Mouse (Mus musculus) midbrain, embryonic 10.5 days (tissue): ENCODE measurements at regions not wholly inside any gene's neighbourhood (a gene's known extent, or its start where the extent isn't known, plus 50 kb on each side); places are given as distances from the start of the nearest gene placed in this dataset.

Source experiments
- DNase-seq: peaks from one replicate; pipeline ENCODE4 v3.0.0-alpha.2; 2017; ENCODE audit warnings: low spot score
- H3K27ac ChIP-seq: fragments of 300-500 bp; sonication (generic); replicated peaks from 2 replicates; pipeline ENCODE4 v1.5.1; 2016; ENCODE audit warnings: mild to moderate bottlenecking
- H3K27me3 ChIP-seq: fragments of 300-500 bp; sonication (generic); 2 replicates; pipeline ENCODE4 v1.6.1; 2016; ENCODE audit warnings: low read depth, mild to moderate bottlenecking; ENCODE audit not compliant: poor library complexity, severe bottlenecking
- H3K36me3 ChIP-seq: fragments of 300-500 bp; sonication (generic); 2 replicates; pipeline ENCODE4 v1.6.1; 2016; ENCODE audit warnings: mild to moderate bottlenecking, moderate library complexity
- H3K4me1 ChIP-seq: fragments of 300-500 bp; sonication (generic); 2 replicates; pipeline ENCODE4 v1.6.1; 2016
- H3K4me3 ChIP-seq: fragments of 300-500 bp; sonication (generic); 2 replicates; pipeline ENCODE4 v1.5.1; 2016; ENCODE audit warnings: mild to moderate bottlenecking, moderate library complexity
- H3K9me3 ChIP-seq: fragments of 300-500 bp; sonication (generic); replicated peaks from 2 replicates; pipeline ENCODE4 v1.6.1; 2016; ENCODE audit warnings: mild to moderate bottlenecking
- WGBS: fragments of 180-500 bp; shearing (Covaris S2); methylation state at CpG from one replicate; pipeline ENCODE4 v1.1.7; 2016; 5-methylcytosine and 5-hydroxymethylcytosine counted together

- no peak for DNase-seq
- H3K4me3 ChIP-seq: no peak overlapping the region
- H3K9me3 ChIP-seq: no peaks in the 10 kb centered on the region
- peaks cover 6% of the 10 kb centered on the region for H3K4me1 ChIP-seq
- H3K36me3 ChIP-seq: no peaks in the 10 kb centered on the region
- no peaks in the 10 kb centered on the region for H3K27me3 ChIP-seq
- 82% methylated on average over 2 of the region's 2 CpGs for WGBS
- no peak overlapping the region for H3K27ac ChIP-seq
These were observed 401.5 kb downstream of the Insc start for GRCm38 (mm10) chr7:115144947-115145346.

DNA sequence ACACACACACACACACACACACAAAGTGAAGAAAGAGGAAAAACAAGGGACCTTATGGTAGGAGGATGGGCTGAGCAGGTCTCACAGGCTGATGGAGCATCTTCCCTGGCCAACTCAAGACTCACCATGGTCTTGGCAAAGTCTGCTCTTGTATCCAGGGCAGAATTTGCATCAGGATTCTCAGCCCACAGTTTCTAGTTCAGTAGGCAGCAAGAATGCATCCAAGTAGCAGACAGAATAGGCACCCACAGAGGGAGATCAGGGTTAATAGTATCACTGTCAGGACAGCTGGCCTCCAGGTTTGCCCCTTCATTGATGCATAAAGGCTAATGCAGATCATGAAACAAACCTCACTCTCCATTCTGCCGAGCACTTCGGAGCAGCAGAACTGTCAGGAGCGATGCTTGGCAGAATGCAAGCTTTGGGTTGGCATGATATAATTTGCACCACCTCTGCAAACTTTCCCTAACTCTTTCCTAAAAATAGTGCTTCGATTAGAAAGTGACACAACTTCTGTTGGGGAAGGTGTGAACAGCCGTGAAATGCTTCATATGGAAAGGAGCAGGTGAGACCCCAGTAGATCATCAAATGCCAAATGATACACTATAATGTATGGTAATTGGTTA, 404.0 kb downstream of the Insc start:
- H3K27me3 ChIP-seq: no peaks in the 10 kb centered on the region
- no peaks in the 10 kb centered on the region for H3K9me3 ChIP-seq
- WGBS: 73% methylated on average over 5 of the region's 5 CpGs
- H3K27ac ChIP-seq: no peak overlapping the region
- DNase-seq: no peak
- peaks cover 6% of the 10 kb centered on the region for H3K4me1 ChIP-seq
- no peak overlapping the region for H3K4me3 ChIP-seq
- no peaks in the 10 kb centered on the region for H3K36me3 ChIP-seq

DNA sequence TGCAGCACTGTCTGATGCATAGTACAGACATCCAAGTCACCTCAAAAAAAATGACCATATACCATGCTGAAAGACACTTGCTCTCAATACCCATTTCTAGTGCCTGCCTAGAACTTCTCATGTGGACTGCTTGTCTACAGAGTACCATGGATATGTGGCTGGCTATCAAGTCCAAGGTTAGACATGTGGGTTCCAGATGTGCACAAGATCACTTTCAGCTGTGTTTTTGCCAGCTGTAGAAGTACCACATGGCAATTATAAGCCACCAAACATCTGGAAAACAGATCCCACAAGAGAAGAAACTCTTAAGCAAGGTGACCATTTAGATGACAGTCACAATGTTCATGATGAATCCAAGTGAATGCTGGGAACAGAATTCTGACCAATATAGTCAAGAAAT, 409.8 kb downstream of the Insc start:
- DNase-seq: no peak

DNA sequence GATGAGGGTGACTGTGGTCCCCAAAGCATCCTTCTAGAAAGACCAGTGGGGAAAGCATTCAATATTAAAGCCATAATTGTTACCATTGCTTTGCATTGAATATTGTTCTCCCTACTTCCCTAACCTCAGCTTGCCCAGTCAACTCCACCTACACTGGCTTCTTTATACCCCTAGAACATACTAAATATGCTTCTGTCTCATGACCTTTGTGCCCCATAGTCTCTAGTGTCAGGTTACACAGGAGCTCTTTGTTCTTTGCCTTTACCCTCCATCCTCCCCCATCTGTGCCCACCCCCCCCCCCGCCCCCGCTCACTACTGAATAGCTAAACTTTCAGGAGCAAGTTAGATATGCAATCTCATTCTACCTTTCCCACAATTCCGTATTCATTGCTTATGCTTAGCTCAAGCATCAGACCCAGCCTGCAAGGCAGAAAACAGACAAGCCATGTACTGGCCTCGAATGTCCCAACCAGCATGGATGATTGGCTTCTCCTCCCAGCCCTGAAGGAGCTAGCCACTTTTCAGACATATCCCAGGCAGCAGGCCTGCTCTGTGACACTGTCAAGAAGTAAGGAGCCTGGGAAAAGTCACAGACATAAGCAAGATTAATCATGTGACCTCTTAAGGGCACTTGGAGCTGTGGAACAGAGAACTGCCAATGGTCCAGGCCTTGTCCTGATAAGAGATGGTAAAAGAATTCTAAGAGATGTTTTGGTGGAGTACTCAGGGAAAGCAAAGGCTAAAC, 410.4 kb downstream of the Insc start:
- H3K9me3 ChIP-seq: no peaks in the 10 kb centered on the region

More for the DNA sequence above, 409.8 kb downstream of the Insc start:
- H3K4me1 ChIP-seq: peaks cover 9% of the 10 kb centered on the region
- H3K4me3 ChIP-seq: no peak overlapping the region
- H3K27ac ChIP-seq: no peak overlapping the region
- H3K36me3 ChIP-seq: no peaks in the 10 kb centered on the region
- no peaks in the 10 kb centered on the region for H3K9me3 ChIP-seq
- H3K27me3 ChIP-seq: no peaks in the 10 kb centered on the region

GRCm38 (mm10) chr7:115170023-115170422, 426.5 kb downstream of the Insc start:
- Histone ChIP-seq H3K27ac (no peak overlapping the region), H3K9me3 (no peaks in the 10 kb centered on the region), H3K4me3 (no peak overlapping the region), H3K27me3 (no peaks in the 10 kb centered on the region), H3K4me1 (no peaks in the 10 kb centered on the region), H3K36me3 (no peaks in the 10 kb centered on the region)
- 75% methylated on average over 6 of the region's 6 CpGs for WGBS
- no peak for DNase-seq

More for the DNA sequence above, 410.4 kb downstream of the Insc start:
- WGBS: 74% methylated on average over 4 of the region's 4 CpGs
- Histone ChIP-seq H3K27me3 (no peaks in the 10 kb centered on the region), H3K4me1 (peaks cover 9% of the 10 kb centered on the region), H3K27ac (peak overlapping the region; percentile 49), H3K36me3 (no peaks in the 10 kb centered on the region), H3K4me3 (no peak overlapping the region)
- no peak for DNase-seq

DNA sequence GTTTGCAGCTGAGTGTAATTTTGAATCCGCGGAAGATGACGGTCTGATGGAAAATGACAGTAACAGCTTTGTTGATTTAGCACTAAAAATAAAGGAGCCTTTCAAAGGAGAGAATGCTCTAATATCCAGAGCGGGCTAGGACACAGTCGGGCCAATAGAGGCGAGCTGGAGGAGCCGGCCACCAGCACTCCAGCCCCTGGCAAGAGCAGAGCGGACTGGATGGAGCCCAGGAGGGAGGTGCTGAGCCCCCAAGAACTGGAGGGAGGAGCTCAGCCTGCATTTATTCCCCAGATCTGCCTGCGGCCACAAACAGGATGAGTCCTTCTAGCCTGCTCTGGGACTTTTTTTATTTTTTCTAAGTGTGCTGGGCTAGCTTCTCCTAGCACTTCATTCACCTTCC, 426.9 kb downstream of the Insc start:
- WGBS: 66% methylated on average over 9 of the region's 9 CpGs
- H3K27me3 ChIP-seq: no peaks in the 10 kb centered on the region
- no peak overlapping the region for H3K27ac ChIP-seq
- DNase-seq: no peak
- H3K36me3 ChIP-seq: no peaks in the 10 kb centered on the region
- no peak overlapping the region for H3K4me3 ChIP-seq
- H3K9me3 ChIP-seq: no peaks in the 10 kb centered on the region
- no peaks in the 10 kb centered on the region for H3K4me1 ChIP-seq

DNA sequence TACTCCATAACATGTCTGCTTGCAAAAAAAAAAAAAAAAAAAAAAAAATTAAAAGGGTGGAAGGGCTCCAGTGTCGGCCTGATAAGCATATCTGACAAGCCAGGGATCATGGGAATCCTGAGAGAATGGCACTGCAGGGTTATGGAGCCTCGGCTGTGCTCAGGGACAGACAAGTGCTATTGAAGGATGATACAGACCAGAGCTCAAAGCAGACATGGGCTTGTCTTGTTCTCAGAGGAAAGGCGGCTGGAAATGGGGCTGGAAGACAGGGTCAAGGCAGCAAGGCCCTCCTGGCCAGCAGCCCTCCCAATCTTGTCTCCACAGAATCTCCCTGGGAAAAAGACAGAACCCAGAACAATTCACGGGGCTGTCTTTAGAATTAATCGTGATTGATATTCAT, 449.0 kb downstream of the Insc start:
- Histone ChIP-seq H3K4me3 (no peak overlapping the region), H3K4me1 (peaks cover 16% of the 10 kb centered on the region), H3K36me3 (no peaks in the 10 kb centered on the region), H3K9me3 (no peaks in the 10 kb centered on the region), H3K27ac (no peak overlapping the region), H3K27me3 (peaks cover 28% of the 10 kb centered on the region)
- DNase-seq: no peak
- 64% methylated on average over 5 of the region's 5 CpGs for WGBS

- H3K9me3 ChIP-seq: no peaks in the 10 kb centered on the region
- DNase-seq: no peak
- no peak overlapping the region for H3K27ac ChIP-seq
- 13% methylated on average over 9 of the region's 9 CpGs for WGBS
- H3K36me3 ChIP-seq: no peaks in the 10 kb centered on the region
- no peak overlapping the region for H3K4me3 ChIP-seq
- peaks cover 28% of the 10 kb centered on the region for H3K27me3 ChIP-seq
- H3K4me1 ChIP-seq: peaks cover 16% of the 10 kb centered on the region
These were observed 449.7 kb downstream of the Insc start for GRCm38 (mm10) chr7:115192992-115193761.

DNA sequence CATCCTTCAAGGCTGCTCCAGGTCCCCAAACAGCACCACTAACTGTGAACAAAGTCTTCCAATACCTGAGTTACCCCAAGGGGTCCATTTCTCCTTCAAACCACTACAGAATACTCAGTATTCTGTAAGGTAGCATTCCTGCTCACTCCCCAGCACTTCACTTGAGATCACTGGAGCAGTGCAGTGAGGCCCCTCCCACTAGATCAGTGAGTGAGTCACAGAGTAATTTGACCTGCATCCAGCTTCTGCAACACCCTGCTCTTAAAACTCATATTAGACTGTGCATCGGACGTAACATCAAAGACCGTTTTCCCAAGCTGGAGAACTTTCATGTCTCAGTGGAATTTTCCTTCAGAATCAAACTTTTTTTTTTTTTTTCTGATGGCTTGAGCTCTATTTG, 461.4 kb downstream of the Insc start:
- DNase-seq: no peak
- Histone ChIP-seq H3K27ac (no peak overlapping the region), H3K4me3 (no peak overlapping the region), H3K36me3 (no peaks in the 10 kb centered on the region), H3K4me1 (no peaks in the 10 kb centered on the region), H3K9me3 (no peaks in the 10 kb centered on the region), H3K27me3 (no peaks in the 10 kb centered on the region)
- WGBS: 82% methylated on average over 3 of the region's 3 CpGs

GRCm38 (mm10) chr7:115206479-115207134, 463.1 kb downstream of the Insc start:
- Histone ChIP-seq H3K4me3 (no peak overlapping the region), H3K9me3 (no peaks in the 10 kb centered on the region), H3K4me1 (no peaks in the 10 kb centered on the region), H3K36me3 (no peaks in the 10 kb centered on the region), H3K27me3 (no peaks in the 10 kb centered on the region), H3K27ac (no peak overlapping the region)
- 76% methylated on average over 9 of the region's 9 CpGs for WGBS
- DNase-seq: no peak

- Histone ChIP-seq H3K36me3 (no peaks in the 10 kb centered on the region), H3K27me3 (no peaks in the 10 kb centered on the region), H3K4me1 (no peaks in the 10 kb centered on the region), H3K9me3 (no peaks in the 10 kb centered on the region), H3K4me3 (no peak overlapping the region), H3K27ac (no peak overlapping the region)
- 84% methylated on average over 7 of the region's 7 CpGs for WGBS
- DNase-seq: no peak
These were observed 465.3 kb downstream of the Insc start for GRCm38 (mm10) chr7:115208781-115209180.

DNA sequence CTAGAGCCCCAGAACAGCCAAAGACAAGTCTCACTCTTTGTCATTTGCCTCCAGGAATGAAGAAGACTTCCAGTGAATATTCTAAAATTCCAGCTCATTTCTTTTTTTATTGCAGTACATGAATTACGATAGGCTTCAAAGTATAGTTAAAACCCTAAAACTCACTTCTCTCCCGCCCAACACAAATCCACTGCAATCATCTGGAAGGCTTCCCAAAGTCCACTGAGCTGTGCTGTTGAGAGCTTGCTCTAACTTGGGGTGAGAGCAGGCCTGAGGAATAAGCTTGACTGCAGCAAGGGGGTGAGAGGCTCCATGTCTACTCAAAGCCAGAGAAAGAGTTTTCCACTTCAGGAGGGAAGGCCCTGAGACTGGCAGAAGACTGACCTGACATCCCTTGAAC, 466.5 kb downstream of the Insc start:
- H3K27ac ChIP-seq: no peak overlapping the region
- no peaks in the 10 kb centered on the region for H3K4me1 ChIP-seq
- no peak overlapping the region for H3K4me3 ChIP-seq
- 0 out of 2 replicates have a peak, but pooled peaks cover 3% of the 10 kb centered on the region for H3K27me3 ChIP-seq
- no peaks in the 10 kb centered on the region for H3K36me3 ChIP-seq
- no peak for DNase-seq
- 90% methylated on average over 2 of the region's 2 CpGs for WGBS
- no peaks in the 10 kb centered on the region for H3K9me3 ChIP-seq
